Mouse (Mus musculus): ENCODE measurements around the gene Capg. TPM values are rescaled to one million over a fixed set of nuclear protein-coding genes. Genes with fewer than 3 reads are reported as not detected.

The Capg gene
- 10 to 100 TPM; 15.8 to 16.6 TPM for total RNA-seq (2021)
- long read RNA-seq, experiment 1, transcript Capg-202 (10 exons, 1,400 nt), result major isoform, 19 of 30 reads
- long read RNA-seq, experiment 1, transcript Capg-201 (10 exons, 1,247 nt), result minor isoform, 5 of 30 reads
- long read RNA-seq, experiment 1, partial matches to known transcripts, result 3 of 30 reads
- long read RNA-seq, experiment 1, other reads (novel, unspliced or antisense), result 3 of 30 reads
- long read RNA-seq, experiment 2, transcript Capg-201 (10 exons, 1,247 nt), result minor isoform, 8 of 24 reads
- long read RNA-seq, experiment 2, transcript Capg-202 (10 exons, 1,400 nt), result major isoform, 12 of 24 reads
- long read RNA-seq, experiment 2, partial matches to known transcripts, result 2 of 24 reads
- long read RNA-seq, experiment 2, other reads (novel, unspliced or antisense), result 2 of 24 reads

- DNase-seq (ENCODE audit: low spot score in 2 of 2), result no peak
These were observed at the start of gene Capg for GRCm38 (mm10) chr6:72544283-72544987. Gene Capg (plus strand): TSS chr6:72544391.

DNA sequence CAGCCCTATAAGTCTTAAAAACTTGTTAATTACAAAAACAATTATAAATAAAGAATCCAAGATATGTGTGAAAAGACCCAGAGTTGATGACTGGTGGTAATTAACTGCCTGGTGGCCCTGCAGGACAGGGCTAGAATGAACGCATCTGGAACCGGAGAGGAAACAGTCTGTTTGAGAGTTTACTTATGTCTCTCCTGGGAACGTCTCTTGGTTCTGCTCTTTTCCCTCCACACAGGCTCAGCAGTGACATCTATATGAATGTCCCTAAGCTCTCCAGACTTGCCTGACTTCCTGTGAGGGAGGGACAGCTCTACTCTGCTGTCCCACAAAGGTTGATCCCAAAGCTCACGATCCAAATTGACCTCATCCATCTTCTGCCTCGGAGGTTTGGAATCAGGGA lies 45.2 kb upstream of the Capg start:
- no peak for DNase-seq (ENCODE audit: low spot score in 2 of 2)

DNA sequence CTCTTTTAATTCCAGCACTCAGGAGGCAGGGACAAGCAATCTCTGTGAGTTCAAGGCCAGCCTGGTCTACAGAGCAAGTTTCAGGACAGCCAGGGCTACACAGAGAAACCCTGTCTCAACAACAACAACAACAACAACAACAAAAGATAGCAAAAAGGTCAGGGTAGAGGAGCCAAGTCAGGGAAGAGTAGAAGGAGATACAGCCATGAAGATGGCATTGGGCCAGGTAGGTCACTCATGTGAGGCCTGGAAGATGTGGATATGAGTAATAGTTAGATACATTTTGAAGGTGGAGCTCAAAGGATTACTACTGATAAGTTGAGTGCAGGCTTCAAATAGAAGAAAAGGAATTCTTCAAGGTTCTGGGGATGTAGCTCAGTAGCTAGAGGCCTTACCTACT lies 40.9 kb upstream of the Capg start:
- DNase-seq (ENCODE audit: low spot score in 2 of 2), result no peak

- no peak for DNase-seq (ENCODE audit: low spot score in 2 of 2)
These were observed 40.3 kb upstream of the Capg start for GRCm38 (mm10) chr6:72503939-72504338.

DNA sequence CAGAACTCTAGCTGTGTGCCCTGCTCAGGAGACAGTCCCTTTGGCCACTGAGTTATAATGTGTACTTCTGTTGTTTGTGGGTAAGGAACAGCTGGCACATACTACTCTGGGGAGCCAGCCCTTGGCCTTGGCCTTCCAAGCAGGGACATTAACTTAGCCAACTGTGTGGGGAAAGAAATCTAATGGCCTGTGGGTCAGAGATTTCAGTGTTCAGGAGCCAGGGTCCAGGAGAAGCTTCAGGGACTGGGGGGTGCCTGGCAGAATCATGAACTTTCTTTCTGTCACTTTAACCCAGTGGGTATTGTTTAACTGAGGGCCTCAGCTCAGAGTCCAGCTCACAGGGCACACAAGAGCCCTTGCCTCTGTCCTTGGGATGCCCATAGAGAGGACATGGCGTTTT lies 38.1 kb upstream of the Capg start:
- DNase-seq (ENCODE audit: low spot score in 2 of 2), result no peak

GRCm38 (mm10) chr6:72508596-72508995 lies 35.6 kb upstream of the Capg start:
- DNase-seq (ENCODE audit: low spot score in 2 of 2), result no peak

DNA sequence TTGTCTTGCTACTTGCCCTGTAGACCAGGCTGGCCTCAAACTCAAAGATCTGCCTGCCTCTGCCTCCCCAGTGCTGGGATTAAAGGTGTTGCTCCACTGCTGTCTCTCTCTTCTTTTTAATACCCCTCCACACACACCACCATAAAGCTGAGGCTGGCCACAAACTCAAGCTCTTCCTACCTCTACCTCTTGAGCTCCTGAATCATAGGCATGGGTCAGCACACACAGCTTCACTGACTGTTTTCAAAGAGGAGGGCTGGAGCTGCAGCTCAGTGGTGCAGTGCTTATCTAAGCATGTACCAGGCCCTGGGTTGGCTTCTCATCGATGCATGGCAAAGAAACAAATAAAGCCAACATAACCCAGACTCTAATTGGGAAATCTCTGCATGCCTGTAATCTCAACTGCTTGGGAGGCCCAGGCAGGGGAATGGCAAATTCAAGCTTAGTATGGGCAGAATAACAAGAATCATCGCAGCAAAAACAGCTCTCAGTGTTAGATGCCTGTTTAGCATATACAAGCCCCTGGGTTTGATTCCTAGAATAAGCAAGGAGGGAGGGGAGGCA lies 34.2 kb upstream of the Capg start:
- no peak for DNase-seq (ENCODE audit: low spot score in 2 of 2)

DNA sequence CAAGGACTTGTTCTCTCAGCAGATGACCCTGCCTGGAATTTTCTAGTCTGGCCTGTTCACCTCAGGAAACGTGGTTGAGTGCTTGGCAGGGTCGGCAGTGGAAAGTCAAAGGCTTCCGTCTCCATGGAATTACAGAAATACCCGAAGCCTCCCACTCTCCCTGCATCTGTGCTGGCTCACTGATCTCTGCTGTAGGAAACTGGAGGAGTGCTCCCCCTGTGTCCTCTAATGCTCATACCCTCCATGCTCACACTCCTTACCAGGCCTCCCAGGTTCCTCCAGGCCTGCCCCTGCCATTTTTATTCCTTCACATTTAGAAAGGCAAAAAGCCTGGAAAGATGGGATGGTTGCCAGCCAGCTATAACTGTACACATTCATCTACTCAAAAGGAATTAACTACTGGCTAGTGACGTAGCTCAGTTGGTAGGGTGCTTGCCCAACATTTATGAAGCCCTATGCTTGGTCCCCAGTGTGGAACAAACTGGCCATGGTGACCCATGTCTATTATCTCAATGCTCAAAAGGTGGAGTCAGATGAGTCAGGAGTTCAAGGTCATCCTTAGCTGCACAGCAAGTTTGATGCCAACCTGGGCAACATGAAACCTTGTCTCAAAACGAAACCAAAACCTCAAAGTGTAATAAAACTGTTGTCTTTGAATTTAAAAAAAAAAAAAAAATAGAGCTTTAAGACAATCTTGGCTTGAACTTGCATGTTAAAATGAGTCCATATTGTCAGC lies 33.3 kb upstream of the Capg start:
- peak in 1 of 2 experiments; percentile 24 for DNase-seq (ENCODE audit: low spot score in 2 of 2)

- peak; percentile 62 to 79 for DNase-seq (ENCODE audit: low spot score in 2 of 2)
These were observed 31.7 kb upstream of the Capg start for GRCm38 (mm10) chr6:72512386-72513070.

DNA sequence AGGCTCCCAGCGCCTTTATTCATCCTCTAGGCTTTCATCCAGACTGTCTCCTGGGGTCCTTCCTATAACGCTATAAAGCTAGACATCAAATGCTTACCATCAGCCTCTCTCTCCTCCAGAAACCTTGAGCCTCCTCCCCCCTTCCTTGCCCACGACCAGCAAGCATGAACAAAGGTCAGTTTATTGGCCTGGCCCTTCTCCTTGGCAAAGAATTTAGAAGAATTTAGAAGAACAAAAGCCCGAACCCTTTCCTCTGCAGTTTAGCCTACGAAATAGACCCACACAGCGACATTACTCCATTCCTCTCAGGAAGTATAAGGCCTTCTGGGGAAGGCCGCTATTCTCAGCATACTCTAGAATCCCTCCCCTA lies 31.1 kb upstream of the Capg start:
- DNase-seq (ENCODE audit: low spot score in 2 of 2), result no peak

GRCm38 (mm10) chr6:72515644-72516043 lies 28.5 kb upstream of the Capg start:
- DNase-seq (ENCODE audit: low spot score in 2 of 2), result no peak

DNA sequence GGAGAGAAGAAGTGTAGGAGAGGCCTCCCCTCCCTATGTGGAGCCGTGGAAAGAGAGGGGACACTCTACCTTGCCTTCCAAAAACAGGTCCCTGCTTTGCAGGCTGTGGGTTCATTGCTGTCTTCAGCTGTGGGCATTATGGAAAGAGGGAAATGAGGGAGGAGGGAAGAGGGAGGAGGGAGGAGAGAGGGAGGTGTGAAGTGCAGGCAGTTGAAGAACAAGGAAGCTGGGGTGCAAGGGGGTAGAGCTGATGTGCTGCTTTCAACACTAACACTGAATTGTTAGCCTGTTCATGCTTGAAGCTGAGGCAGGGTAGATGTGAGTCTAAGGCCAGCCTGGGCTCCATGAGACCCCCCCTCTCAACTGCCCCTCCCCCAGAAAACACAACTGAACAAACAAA lies 25.3 kb upstream of the Capg start:
- no peak for DNase-seq (ENCODE audit: low spot score in 2 of 2)

- no peak for DNase-seq (ENCODE audit: low spot score in 2 of 2)
These were observed 24.9 kb upstream of the Capg start for GRCm38 (mm10) chr6:72519303-72519702.

GRCm38 (mm10) chr6:72519892-72520663 lies 24.1 kb upstream of the Capg start:
- DNase-seq (ENCODE audit: low spot score in 2 of 2), result peak in 1 of 2 experiments; percentile 53

GRCm38 (mm10) chr6:72520904-72521303 lies 23.3 kb upstream of the Capg start:
- DNase-seq (ENCODE audit: low spot score in 2 of 2), result no peak

- no peak for DNase-seq (ENCODE audit: low spot score in 2 of 2)
These were observed 22.6 kb upstream of the Capg start, which contains the start of gene Sh2d6 for GRCm38 (mm10) chr6:72521607-72522006. Gene Sh2d6 (minus strand): TSS chr6:72521707.

GRCm38 (mm10) chr6:72522288-72522687 lies 21.9 kb upstream of the Capg start:
- DNase-seq (ENCODE audit: low spot score in 2 of 2), result no peak

- no peak for DNase-seq (ENCODE audit: low spot score in 2 of 2)
These were observed 21.0 kb upstream of the Capg start for GRCm38 (mm10) chr6:72523222-72523621.

- no peak for DNase-seq (ENCODE audit: low spot score in 2 of 2)
These were observed 20.0 kb upstream of the Capg start for GRCm38 (mm10) chr6:72524160-72524559.

DNA sequence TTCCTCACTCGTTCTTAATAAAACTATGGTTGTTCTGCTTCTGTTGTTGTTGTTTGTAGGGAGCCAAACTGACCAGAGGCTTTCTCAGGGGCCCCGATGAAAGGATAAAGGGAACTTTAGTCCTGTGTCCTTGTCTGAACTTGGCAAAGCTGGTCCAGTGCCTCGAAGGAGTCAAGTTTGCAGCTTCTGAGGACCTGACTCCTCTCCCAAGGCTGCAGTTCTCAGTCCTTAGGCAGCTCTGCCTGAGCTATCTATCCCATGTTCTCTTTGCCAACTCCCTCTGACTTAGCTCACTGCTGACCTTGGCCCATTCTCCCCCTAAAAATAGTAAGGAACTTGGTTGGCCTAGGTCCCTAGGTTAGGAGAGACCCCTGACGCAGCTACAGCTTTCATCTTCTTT lies 17.1 kb upstream of the Capg start:
- DNase-seq (ENCODE audit: low spot score in 2 of 2), result no peak

Measured in gastrocnemius, postnatal 4 days (tissue).